Mouse (Mus musculus) liver, embryonic 15.5 days (tissue): Measurements from ENCODE around the gene Elf1. TPM values are rescaled to one million over a fixed set of nuclear protein-coding genes. Genes with fewer than 3 reads are reported as not detected.
"Not testable (repeated sequence)": the region's sequence is repeated elsewhere in the genome, so short reads cannot be mapped to it uniquely, and the experiment has no call there.

Source experiments
- ATAC-seq: fragments of 200-750 bp; cut with Nextera tagmentation; 2 replicates; pipeline ENCODE4 v1.8.0; 2017; ENCODE audit warnings: moderate number of reproducible peaks, mild to moderate bottlenecking, moderate library complexity; ENCODE audit not compliant: insufficient read depth
- H3K27ac ChIP-seq: fragments of 300-500 bp; sonication (generic); replicated peaks from 2 replicates; pipeline ENCODE4 v1.5.1; 2015; ENCODE audit warnings: mild to moderate bottlenecking, inconsistent platforms
- H3K27me3 ChIP-seq: fragments of 300-500 bp; sonication (generic); 2 replicates; pipeline ENCODE4 v1.6.1; 2015; ENCODE audit warnings: mild to moderate bottlenecking, inconsistent platforms
- H3K36me3 ChIP-seq: fragments of 300-500 bp; sonication (generic); replicated peaks from 2 replicates; pipeline ENCODE4 v1.6.1; 2015; ENCODE audit warnings: moderate library complexity, mild to moderate bottlenecking, inconsistent platforms
- H3K4me1 ChIP-seq: fragments of 300-500 bp; sonication (generic); replicated peaks from 2 replicates; pipeline ENCODE4 v1.6.1; 2015; ENCODE audit warnings: inconsistent platforms
- H3K4me2 ChIP-seq: fragments of 300-500 bp; sonication (generic); 2 replicates; pipeline ENCODE4 v1.6.1; 2015; ENCODE audit warnings: moderate library complexity, mild to moderate bottlenecking, inconsistent platforms
- H3K4me3 ChIP-seq: fragments of 300-500 bp; sonication (generic); replicated peaks from 2 replicates; pipeline ENCODE4 v1.5.1; 2015; ENCODE audit warnings: mild to moderate bottlenecking, inconsistent platforms
- H3K9ac ChIP-seq: fragments of 300-500 bp; sonication (generic); 2 replicates; pipeline ENCODE4 v1.6.1; 2015; ENCODE audit warnings: moderate library complexity, mild to moderate bottlenecking, inconsistent platforms
- H3K9me3 ChIP-seq: fragments of 300-500 bp; sonication (generic); replicated peaks from 2 replicates; pipeline ENCODE4 v1.6.1; 2016; ENCODE audit warnings: inconsistent platforms
- WGBS: fragments of 180-500 bp; shearing (Covaris S2); methylation state at CpG from one replicate; pipeline ENCODE4 v1.1.7; 2015; ENCODE audit warnings: mixed read lengths; ENCODE audit not compliant: insufficient replicate concordance; 5-methylcytosine and 5-hydroxymethylcytosine counted together
- polyA plus RNA-seq: library from polyadenylated mRNA; unstranded; fragments of >200 nt; fragmentation: Nextera tagmentation; extraction: Ambion mirVana; gene quantifications from 2 replicates; pipeline ENCODE4 v1.2.1, GENCODE M21; 2015

The Elf1 gene
- polyA plus RNA-seq, 1 experiment from 2014 or later, result 10.9 TPM

DNA sequence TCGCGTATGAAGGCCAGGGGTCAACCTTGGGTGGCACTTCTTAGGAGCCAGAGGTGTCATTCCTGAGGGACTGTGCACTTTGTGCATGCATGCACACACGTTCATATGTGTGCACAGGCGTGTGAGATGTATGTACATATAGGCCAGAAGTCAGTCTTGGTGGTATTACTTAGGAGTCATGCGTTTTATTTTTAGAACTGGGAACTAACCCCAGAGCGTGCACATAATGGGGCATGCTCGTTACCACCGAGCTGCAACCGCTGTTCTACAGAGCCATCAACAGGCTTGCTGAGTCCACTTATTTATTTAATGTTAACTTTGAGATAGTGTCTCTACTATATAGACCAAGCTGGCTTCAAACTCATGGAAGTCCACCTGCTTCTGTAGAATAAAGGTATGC lies 41.4 kb downstream of the Elf1 start:
- Histone ChIP-seq H3K36me3 (no peaks in the 10 kb centered on the region; the same call in 1 of the 2 replicates), H3K4me2 (peak overlapping the region; percentile 42), H3K27ac (peak overlapping the region; percentile 81), H3K9me3 (no peaks in the 10 kb centered on the region), H3K9ac (no peak overlapping the region; the same call in 1 of the 2 replicates), H3K4me1 (peaks cover 64% of the 10 kb centered on the region), H3K27me3 (no peaks in the 10 kb centered on the region), H3K4me3 (no peak overlapping the region)
- ATAC-seq, result no peak
- WGBS, result 20% methylated on average over 9 of the region's 9 CpGs

DNA sequence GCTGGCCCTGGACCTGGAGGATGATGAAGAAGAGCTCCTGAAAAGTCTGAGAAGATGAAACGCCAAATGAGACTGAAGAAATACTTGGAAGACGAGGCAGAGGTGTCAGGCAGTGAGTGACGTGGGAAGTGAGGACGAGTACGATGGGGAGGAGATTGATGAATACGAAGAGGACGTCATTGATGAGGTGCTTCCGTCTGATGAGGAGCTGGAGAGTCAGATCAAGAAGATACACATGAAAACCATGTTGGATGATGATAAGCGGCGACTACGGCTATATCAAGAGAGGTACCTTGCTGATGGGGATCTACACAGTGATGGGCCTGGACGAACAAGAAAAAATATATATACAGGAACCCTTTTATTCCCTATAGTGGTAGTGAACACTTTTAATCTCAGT lies 45.1 kb downstream of the Elf1 start:
- not testable (repeated sequence) for H3K9ac ChIP-seq, ATAC-seq, H3K36me3 ChIP-seq, H3K27ac ChIP-seq, H3K9me3 ChIP-seq, H3K4me3 ChIP-seq, H3K4me2 ChIP-seq, H3K27me3 ChIP-seq
- peaks cover 60% of the 10 kb centered on the region for H3K4me1 ChIP-seq
- WGBS, result 73% methylated on average over 12 of the region's 12 CpGs

DNA sequence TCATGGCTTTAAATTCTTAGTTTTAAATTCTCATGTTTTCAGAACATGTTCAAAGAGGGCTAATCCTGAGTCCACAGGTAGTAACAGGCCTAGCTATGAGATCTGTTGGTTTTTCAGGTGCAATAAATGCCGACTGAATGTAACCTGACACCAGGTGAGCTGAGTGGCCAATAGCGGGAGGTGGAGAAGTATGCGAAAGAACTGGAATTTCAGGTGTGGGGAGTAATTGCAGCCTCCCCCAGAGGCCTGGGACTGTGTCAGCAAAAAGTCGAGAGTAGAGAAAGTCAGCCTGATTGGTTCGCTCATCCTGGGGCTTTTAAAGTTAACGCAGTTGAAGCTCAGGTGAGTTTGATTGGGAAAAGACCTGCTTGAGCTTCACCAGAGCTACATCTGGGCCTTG lies 46.7 kb downstream of the Elf1 start:
- Histone ChIP-seq H3K4me2 (no peak overlapping the region), H3K27me3 (no peaks in the 10 kb centered on the region), H3K9ac (no peak overlapping the region), H3K27ac (0 out of 2 replicates have a peak overlapping the region, but pooled peaks have one; percentile 6), H3K4me3 (no peak overlapping the region), H3K36me3 (no peaks in the 10 kb centered on the region; the same call in 1 of the 2 replicates), H3K9me3 (no peaks in the 10 kb centered on the region), H3K4me1 (peaks cover 56% of the 10 kb centered on the region)
- WGBS, result 65% methylated on average over 6 of the region's 6 CpGs
- no peak for ATAC-seq

DNA sequence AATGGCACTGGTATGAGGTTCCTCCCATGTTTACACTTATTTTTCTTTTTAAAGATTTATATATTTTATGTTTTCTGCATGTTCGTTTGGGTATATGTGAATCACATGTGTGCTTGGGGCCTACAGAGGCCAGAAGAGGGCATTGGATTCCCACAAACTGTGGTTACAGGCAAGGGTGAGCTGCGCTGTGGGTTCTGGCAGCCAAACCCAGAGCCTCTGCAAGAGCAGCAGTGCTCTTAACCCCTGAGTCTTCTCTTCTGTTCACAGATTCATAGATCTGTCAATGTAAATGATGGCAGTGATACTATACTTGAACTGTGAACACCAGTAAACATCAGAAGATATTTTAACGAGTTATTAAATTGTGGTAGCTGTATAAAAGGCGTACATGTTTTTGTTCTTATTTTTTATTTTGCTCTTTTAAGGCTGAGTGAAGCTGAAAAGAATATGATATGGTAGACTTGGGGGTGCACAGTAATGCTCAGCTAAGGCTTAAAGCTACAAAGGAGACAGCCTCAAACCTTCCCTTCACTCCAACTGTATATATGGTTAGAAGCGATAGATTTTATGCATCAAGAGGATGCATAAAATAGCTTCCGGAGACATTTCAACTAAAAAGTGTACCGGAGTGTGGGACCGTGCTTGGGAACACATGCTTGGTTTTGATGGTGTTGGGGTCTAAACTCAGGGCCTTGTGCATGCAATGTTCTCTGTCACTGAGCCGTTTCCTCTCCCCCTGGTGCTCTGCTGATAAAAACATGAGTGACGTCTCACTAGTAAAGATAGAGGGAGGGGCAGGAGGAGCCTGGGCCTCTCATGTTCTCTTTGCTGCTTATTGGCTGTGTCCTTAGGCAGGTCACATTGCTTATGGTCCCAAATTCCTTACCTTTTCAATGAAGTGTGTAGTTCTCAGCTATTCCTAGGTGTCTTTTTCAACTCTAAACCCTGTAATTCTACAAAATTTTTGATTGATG lies 48.9 kb downstream of the Elf1 start:
- peak; percentile 98 for ATAC-seq
- peaks cover 63% of the 10 kb centered on the region for H3K4me1 ChIP-seq
- no peaks in the 10 kb centered on the region; the same call in 1 of the 2 replicates for H3K36me3 ChIP-seq
- no peaks in the 10 kb centered on the region for H3K27me3 ChIP-seq
- H3K4me3 ChIP-seq, result peak overlapping the region; percentile 21
- peak overlapping the region; percentile 62 for H3K4me2 ChIP-seq
- peak overlapping the region; percentile 39 for H3K9ac ChIP-seq
- WGBS, result 32% methylated on average over 10 of the region's 10 CpGs
- no peaks in the 10 kb centered on the region for H3K9me3 ChIP-seq
- peak overlapping the region; percentile 91 for H3K27ac ChIP-seq

DNA sequence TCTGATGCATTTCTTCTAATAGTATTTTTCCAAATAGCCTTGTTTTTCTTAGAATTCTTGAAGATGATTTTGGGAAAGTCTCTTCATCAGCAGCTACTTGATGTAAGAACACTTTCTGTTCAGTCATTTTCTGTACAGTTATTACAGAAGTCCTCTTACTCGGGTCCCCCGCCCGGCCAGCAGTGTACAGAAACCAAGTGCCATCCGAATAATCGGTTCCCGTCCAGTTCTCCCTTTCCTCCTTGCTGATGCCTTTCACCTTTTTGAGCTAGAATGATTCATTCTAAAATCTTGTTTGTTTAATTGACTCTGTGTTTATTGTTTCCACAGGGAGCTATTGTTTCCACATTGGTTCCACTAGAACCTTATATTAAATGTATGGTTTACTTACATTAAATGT lies 49.8 kb downstream of the Elf1 start:
- Histone ChIP-seq H3K9ac (peak overlapping the region; percentile 39), H3K27ac (peak overlapping the region; percentile 91), H3K36me3 (no peaks in the 10 kb centered on the region; the same call in 1 of the 2 replicates), H3K9me3 (no peaks in the 10 kb centered on the region), H3K27me3 (no peaks in the 10 kb centered on the region), H3K4me1 (peaks cover 70% of the 10 kb centered on the region), H3K4me3 (peak overlapping the region; percentile 21), H3K4me2 (peak overlapping the region; percentile 62)
- 46% methylated on average over 6 of the region's 6 CpGs for whole genome bisulfite sequencing
- no peak for ATAC-seq

DNA sequence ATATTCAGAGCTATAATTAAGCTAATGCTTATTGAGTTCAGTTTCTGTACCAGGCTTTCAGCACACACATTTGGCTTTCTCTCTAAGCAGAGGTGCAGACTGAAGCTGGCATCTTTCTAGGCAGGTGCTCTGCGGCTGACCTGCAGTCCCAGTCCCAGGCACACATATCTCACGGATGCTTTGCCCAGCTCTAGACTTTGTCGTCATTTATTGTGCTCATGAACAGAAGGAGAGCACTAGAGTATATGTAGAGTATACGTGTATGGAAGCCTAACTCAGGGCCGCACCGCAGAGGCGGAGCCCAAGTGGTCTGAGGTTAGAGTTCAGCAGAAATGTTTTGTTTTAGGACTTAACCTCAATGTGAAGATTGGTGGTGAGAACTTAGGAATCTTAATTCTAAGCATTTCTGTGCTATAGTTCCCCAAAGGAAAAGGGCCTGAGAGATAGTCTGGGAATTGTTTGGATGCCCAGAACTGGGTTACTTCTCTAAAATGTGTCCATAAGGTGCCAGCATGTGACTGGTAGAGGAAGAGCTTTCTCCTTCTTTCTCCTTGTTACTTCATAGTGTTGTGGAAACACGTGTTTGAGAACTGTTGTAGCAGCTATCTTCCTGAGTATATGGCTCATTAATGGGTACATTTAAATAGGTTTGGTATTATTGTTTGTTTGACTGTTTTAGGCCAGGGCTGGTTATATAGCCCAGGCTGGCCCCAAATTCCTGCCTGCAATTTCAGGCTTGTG lies 51.2 kb downstream of the Elf1 start:
- peaks cover 77% of the 10 kb centered on the region for H3K4me1 ChIP-seq
- H3K27me3 ChIP-seq, result no peaks in the 10 kb centered on the region
- ATAC-seq, result no peak
- H3K9ac ChIP-seq, result peak overlapping the region; percentile 20; the same call in 1 of the 2 replicates
- no peaks in the 10 kb centered on the region for H3K9me3 ChIP-seq
- 60% methylated on average over 8 of the region's 8 CpGs for WGBS
- H3K27ac ChIP-seq, result peak overlapping the region; percentile 92
- no peak overlapping the region for H3K4me3 ChIP-seq
- peaks cover 8% of the 10 kb centered on the region; the same call in 1 of the 2 replicates for H3K36me3 ChIP-seq
- H3K4me2 ChIP-seq, result peak overlapping the region; percentile 76; the same call in 1 of the 2 replicates

DNA sequence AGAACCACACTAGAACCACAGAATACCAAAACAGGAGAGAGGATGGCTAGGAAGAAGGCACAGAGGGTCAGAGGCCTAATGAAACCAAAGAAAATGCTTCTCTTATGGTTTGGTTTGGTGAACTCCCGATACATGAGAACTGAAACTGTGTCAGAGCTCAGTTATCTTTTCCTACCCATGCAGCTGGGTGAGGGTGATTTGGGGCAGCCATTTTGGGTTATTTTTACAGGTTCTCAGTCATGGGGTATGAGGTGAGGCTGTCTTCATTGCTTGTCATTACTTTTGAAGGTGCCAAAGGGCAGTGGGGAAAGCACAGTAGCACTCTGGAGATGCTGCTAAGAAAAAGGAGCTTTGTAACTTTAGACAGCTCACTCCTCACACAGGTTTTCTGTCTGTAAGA lies 52.4 kb downstream of the Elf1 start:
- Histone ChIP-seq H3K36me3 (peaks cover 12% of the 10 kb centered on the region; the same call in 1 of the 2 replicates), H3K4me1 (peaks cover 80% of the 10 kb centered on the region), H3K4me2 (peak overlapping the region; percentile 76), H3K9me3 (no peaks in the 10 kb centered on the region), H3K9ac (peak overlapping the region; percentile 51), H3K27me3 (no peaks in the 10 kb centered on the region), H3K27ac (peak overlapping the region; percentile 92), H3K4me3 (peak overlapping the region; percentile 26; the same call in 1 of the 2 replicates)
- ATAC-seq, result peak; percentile 46; the same call in 1 of the 2 replicates
- 13% methylated on average over 1 of the region's 1 CpGs for WGBS

DNA sequence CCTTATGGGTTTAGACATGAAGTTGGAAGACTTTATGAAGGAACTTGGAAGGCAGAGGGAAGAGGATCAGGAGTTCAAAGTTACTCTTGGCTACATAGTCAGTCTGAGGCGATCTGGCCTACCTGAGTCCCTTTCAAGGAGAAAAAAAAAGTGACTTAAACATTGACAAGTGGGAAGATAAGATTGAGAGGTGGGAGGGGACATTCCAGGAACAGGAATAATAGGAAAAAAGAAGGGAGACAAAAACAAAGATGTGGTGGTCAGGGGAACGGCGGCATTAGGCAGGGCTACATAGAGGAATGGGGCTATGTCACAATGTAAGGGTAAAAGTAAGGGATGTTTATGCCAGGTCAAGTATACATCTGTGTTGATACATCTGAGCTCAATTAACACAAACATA lies 53.2 kb downstream of the Elf1 start:
- H3K27ac ChIP-seq, result peak overlapping the region; percentile 92
- peak overlapping the region; percentile 76 for H3K4me2 ChIP-seq
- WGBS, result 33% methylated on average over 3 of the region's 3 CpGs
- no peaks in the 10 kb centered on the region for H3K9me3 ChIP-seq
- peaks cover 89% of the 10 kb centered on the region for H3K4me1 ChIP-seq
- ATAC-seq, result no peak
- H3K9ac ChIP-seq, result 0 out of 2 replicates have a peak overlapping the region, but pooled peaks have one; percentile 13
- H3K4me3 ChIP-seq, result no peak overlapping the region
- H3K36me3 ChIP-seq, result peaks cover 14% of the 10 kb centered on the region; the same call in 1 of the 2 replicates
- H3K27me3 ChIP-seq, result no peaks in the 10 kb centered on the region

DNA sequence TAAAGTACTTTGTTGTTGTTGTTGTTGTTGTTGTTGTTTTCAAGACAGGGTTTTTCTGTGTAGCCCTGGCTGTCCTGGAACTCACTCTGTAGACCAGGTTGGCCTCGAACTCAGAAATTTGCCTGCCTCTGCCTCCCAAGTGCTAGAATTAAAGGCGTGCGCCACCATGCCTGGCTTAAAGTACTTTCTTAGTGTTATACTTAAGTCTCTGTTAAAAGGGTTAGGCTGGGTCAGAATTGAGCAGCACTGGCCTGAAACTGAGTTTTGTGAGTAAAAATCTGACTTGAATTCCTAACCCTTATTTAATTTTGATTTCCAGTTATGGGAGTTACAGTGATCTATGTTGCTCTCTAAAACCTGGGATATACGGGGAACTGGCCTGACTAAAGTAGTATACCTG lies 53.7 kb downstream of the Elf1 start:
- H3K27ac ChIP-seq, result peak overlapping the region; percentile 92
- not testable (repeated sequence) for H3K27me3 ChIP-seq

DNA sequence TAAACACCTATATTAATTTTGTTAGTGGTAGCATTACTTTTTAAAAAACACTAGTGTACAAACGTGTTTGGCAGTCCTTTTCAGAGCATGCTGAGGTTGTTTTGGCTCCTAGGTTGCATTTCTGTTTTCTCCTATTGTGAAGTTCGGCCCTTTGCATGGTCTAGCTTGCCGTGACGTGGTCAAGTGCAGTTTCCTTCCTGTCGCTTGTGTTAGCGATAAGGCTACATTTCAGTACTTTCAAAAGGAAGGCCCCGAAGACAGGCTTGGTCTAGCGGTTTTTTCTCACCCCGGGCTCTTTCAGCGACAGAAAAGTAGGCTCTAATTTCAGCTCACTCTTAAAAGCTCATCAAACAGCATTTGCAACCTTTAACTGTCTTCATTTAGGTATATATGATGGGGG lies 54.3 kb downstream of the Elf1 start:
- H3K27ac ChIP-seq, result peak overlapping the region; percentile 87
- no peaks in the 10 kb centered on the region for H3K9me3 ChIP-seq
- peak; percentile 49; the same call in 1 of the 2 replicates for ATAC-seq
- peaks cover 82% of the 10 kb centered on the region for H3K4me1 ChIP-seq
- peak overlapping the region; percentile 43 for H3K4me3 ChIP-seq
- WGBS, result 8% methylated on average over 10 of the region's 10 CpGs
- H3K36me3 ChIP-seq, result peaks cover 14% of the 10 kb centered on the region; the same call in 1 of the 2 replicates
- H3K9ac ChIP-seq, result peak overlapping the region; percentile 50
- peak overlapping the region; percentile 76 for H3K4me2 ChIP-seq
- H3K27me3 ChIP-seq, result no peaks in the 10 kb centered on the region

More for the DNA sequence above, 53.7 kb downstream of the Elf1 start:
- Histone ChIP-seq H3K4me1 (peaks cover 88% of the 10 kb centered on the region), H3K4me2 (peak overlapping the region; percentile 76), H3K36me3 (peaks cover 14% of the 10 kb centered on the region; the same call in 1 of the 2 replicates)
- 63% methylated on average over 4 of the region's 4 CpGs for WGBS
- not testable (repeated sequence) for H3K4me3 ChIP-seq, H3K9ac ChIP-seq, H3K9me3 ChIP-seq, ATAC-seq
